Comparison of ENCODE assay signal across 10 mouse cellular contexts in genomic region chr7:142083588-142084317, GRCm38 (mm10). TPM values are rescaled to one million over a fixed set of nuclear protein-coding genes. Genes with fewer than 3 reads are reported as not detected.
DNase-seq lines count a peak whose midpoint lies in the region; ATAC-seq and TF ChIP-seq lines count a peak whose summit lies in the region.
"Had no signal": no experiment of that assay in that cellular context is flagged by ENCODE, and none has a peak within 500 bp of the region (broad histone marks: within the 10 kb centered on the region; RNA-seq: fewer than 3 reads in every experiment).

No protein-coding gene starts in this region.

- H3K27ac ChIP-seq in cortical plate, adult 2 months (ENCODE audit: insufficient read depth, low read length): peak overlapping the region; percentile 59
- peak overlapping the region; percentile 67 for H3K27ac ChIP-seq in heart, postnatal 0 days (ENCODE audit: low read depth)
- peak overlapping the region; percentile 55 for H3K27ac ChIP-seq in lung, embryonic 16.5 days (ENCODE audit: low read length)

- TF ChIP-seq POLR2A in cortical plate, adult 2 months (IDR thresholded peaks at IDR 0.05; ENCODE audit: extremely low read depth, insufficient read depth, low read length): no peak

- no peaks in the 10 kb centered on the region for H3K9me3 ChIP-seq in heart, postnatal 0 days (replicated peaks; ENCODE audit: control insufficient read depth, low read length)
- no peaks in the 10 kb centered on the region for H3K9me3 ChIP-seq in lung, embryonic 16.5 days (ENCODE audit: control insufficient read depth, low read length)

- TF ChIP-seq CTCF in cortical plate, adult 2 months (IDR thresholded peaks at IDR 0.05; ENCODE audit: extremely low read depth, insufficient read depth, low read length): no peak
- peak; percentile 1; the same call in 1 of the 2 replicates for TF ChIP-seq CTCF in heart, postnatal 0 days (IDR thresholded peaks at IDR 0.05; ENCODE audit: low read depth)

- H3K4me1 ChIP-seq in cortical plate, adult 2 months (ENCODE audit: control insufficient read depth, insufficient read depth, low read length): peaks cover 5% of the 10 kb centered on the region
- H3K4me1 ChIP-seq in heart, postnatal 0 days (ENCODE audit: control insufficient read depth, insufficient read depth): peaks cover 27% of the 10 kb centered on the region
- H3K4me1 ChIP-seq in lung, embryonic 16.5 days (replicated peaks; ENCODE audit: control insufficient read depth, insufficient read depth, low read length): peaks cover 21% of the 10 kb centered on the region

- peak; percentile 27 for DNase-seq in embryo, embryonic 10.5 days (ENCODE audit: low spot score)
- no peak for DNase-seq in embryo, embryonic 11 days
- DNase-seq in 3T3-L1 (ENCODE audit: low read depth, low spot score): peak; percentile 95
- peak; percentile 66 for DNase-seq in heart, postnatal 0 days (ENCODE audit: low spot score)
- no peak for DNase-seq in spleen, postnatal 4 days (ENCODE audit: low spot score in 2 of 2)
- DNase-seq in ovary, adult 18-20 months (ENCODE audit: low spot score): no peak

- whole genome bisulfite sequencing in heart, postnatal 0 days: 30% methylated on average over 12 of the region's 12 CpGs
- 24% methylated on average over 12 of the region's 12 CpGs for WGBS in lung, embryonic 16.5 days

- peaks cover 73% of the 10 kb centered on the region for H3K36me3 ChIP-seq in heart, postnatal 0 days (replicated peaks; ENCODE audit: control insufficient read depth, insufficient read depth, low read length)
- no peaks in the 10 kb centered on the region for H3K36me3 ChIP-seq in lung, embryonic 16.5 days (ENCODE audit: control insufficient read depth, insufficient read depth, low read length)

- peak; percentile 71 for ATAC-seq in heart, postnatal 0 days (ENCODE audit: insufficient read depth, low read depth)
- peak; percentile 50 for ATAC-seq in lung, embryonic 16.5 days (ENCODE audit: low read depth)

- no peaks in the 10 kb centered on the region for H3K27me3 ChIP-seq in heart, postnatal 0 days (ENCODE audit: control insufficient read depth, insufficient read depth, low read length)
- peaks cover 36% of the 10 kb centered on the region for H3K27me3 ChIP-seq in lung, embryonic 16.5 days (ENCODE audit: control insufficient read depth, insufficient read depth, low read depth, low read length)

- H3K4me2 ChIP-seq in heart, postnatal 0 days (ENCODE audit: low read depth, low read length): no peak overlapping the region
- no peak overlapping the region for H3K4me2 ChIP-seq in lung, embryonic 16.5 days (ENCODE audit: low read depth, low read length)

- no peak overlapping the region for H3K4me3 ChIP-seq in cortical plate, adult 2 months (ENCODE audit: insufficient read depth, low read length)
- no peak overlapping the region for H3K4me3 ChIP-seq in heart, postnatal 0 days (ENCODE audit: low read depth, low read length)
- H3K4me3 ChIP-seq in lung, embryonic 16.5 days (ENCODE audit: low read length): no peak overlapping the region

- no peak for TF ChIP-seq EP300 in heart, postnatal 0 days (IDR thresholded peaks at IDR 0.05; ENCODE audit: low read depth)

- H3K9ac ChIP-seq in heart, postnatal 0 days (replicated peaks; ENCODE audit: low read depth, low read length): no peak overlapping the region
- H3K9ac ChIP-seq in lung, embryonic 16.5 days (ENCODE audit: low read length): no peak overlapping the region

RNA-seq across cellular contexts. Expression of gene Dusp8, which starts 11.9 kb away (rescaled TPM):
- 94.9 and 102 TPM in 2 replicates for polyA plus RNA-seq in cortical plate, adult 2 months (2012; rRNA removed)
- total RNA-seq in heart, postnatal 0 days (2014; rRNA removed; ENCODE audit: low replicate concordance): 29.4 and 31.4 TPM in 2 replicates
- polyA plus RNA-seq in heart, postnatal 0 days (2015; fragmentation: Nextera tagmentation; extraction: Ambion mirVana): 6.4 and 9.0 TPM in 2 replicates
- 2.1 and 2.5 TPM in 2 replicates for polyA plus RNA-seq in lung, embryonic 16.5 days (2015; fragmentation: Nextera tagmentation; extraction: Ambion mirVana)

RNA-seq across cellular contexts. Expression of gene Mob2, which starts 22.9 kb away (rescaled TPM):
- 49.3 and 50.7 TPM in 2 replicates for polyA plus RNA-seq in cortical plate, adult 2 months (2012; rRNA removed)
- 48.3 and 53.6 TPM in 2 replicates for total RNA-seq in heart, postnatal 0 days (2014; rRNA removed; ENCODE audit: low replicate concordance)
- polyA plus RNA-seq in heart, postnatal 0 days (2015; fragmentation: Nextera tagmentation; extraction: Ambion mirVana): 45.5 and 49.6 TPM in 2 replicates
- 76.3 and 83.9 TPM in 2 replicates for polyA plus RNA-seq in lung, embryonic 16.5 days (2015; fragmentation: Nextera tagmentation; extraction: Ambion mirVana)

RNA-seq across cellular contexts. Expression of gene Gm45618, which starts 36.8 kb away (rescaled TPM):
- not detected in 2 replicates for polyA plus RNA-seq in cortical plate, adult 2 months (2012; rRNA removed)
- not detected in 2 replicates for total RNA-seq in heart, postnatal 0 days (2014; rRNA removed; ENCODE audit: low replicate concordance)
- polyA plus RNA-seq in heart, postnatal 0 days (2015; fragmentation: Nextera tagmentation; extraction: Ambion mirVana): not detected in 2 replicates
- not detected in 2 replicates for polyA plus RNA-seq in lung, embryonic 16.5 days (2015; fragmentation: Nextera tagmentation; extraction: Ambion mirVana)
- total RNA-seq: common myeloid progenitor, adult 5-6 weeks had no signal
- polyA plus RNA-seq: limb, embryonic 11.5 days had no signal

RNA-seq across cellular contexts. Expression of gene Gm39115, which starts 52.1 kb away (rescaled TPM):
- not detected in 2 replicates for polyA plus RNA-seq in cortical plate, adult 2 months (2012; rRNA removed)
- not detected in 2 replicates for total RNA-seq in heart, postnatal 0 days (2014; rRNA removed; ENCODE audit: low replicate concordance)
- polyA plus RNA-seq in heart, postnatal 0 days (2015; fragmentation: Nextera tagmentation; extraction: Ambion mirVana): not detected in 2 replicates
- not detected in 2 replicates for polyA plus RNA-seq in lung, embryonic 16.5 days (2015; fragmentation: Nextera tagmentation; extraction: Ambion mirVana)
- total RNA-seq: common myeloid progenitor, adult 5-6 weeks had no signal
- polyA plus RNA-seq: limb, embryonic 11.5 days had no signal

Comparison
In these comparisons a context has a peak if more than half of its experiments do, and no peak if none do; other contexts are left out.
1. DNase-seq: peak in embryo, embryonic 10.5 days (single experiment), 3T3-L1 (single experiment) and heart, postnatal 0 days (single experiment); none in embryo, embryonic 11 days (single experiment), spleen, postnatal 4 days (0 of 2) and ovary, adult 18-20 months (single experiment).
2. Peak in every context shown above with its lines, with median percentiles within 50 percentile points of each other: H3K27ac ChIP-seq.